Mouse (Mus musculus) thymus, adult 18-20 months (tissue): ENCODE data around the gene Atp13a2.

Experiments
- DNase-seq, 2 experiments: peaks; one replicate each; pipeline ENCODE4 v3.0.0; 2022; ENCODE audit warnings: mixed read lengths in 2 of 2

The Atp13a2 gene

GRCm38 (mm10) chr4:140986711-140987395 lies at the start of gene Atp13a2:
Atp13a2 (plus strand) TSS chr4:140986873.
- DNase-seq, result peak; percentile 80 to 85

DNA sequence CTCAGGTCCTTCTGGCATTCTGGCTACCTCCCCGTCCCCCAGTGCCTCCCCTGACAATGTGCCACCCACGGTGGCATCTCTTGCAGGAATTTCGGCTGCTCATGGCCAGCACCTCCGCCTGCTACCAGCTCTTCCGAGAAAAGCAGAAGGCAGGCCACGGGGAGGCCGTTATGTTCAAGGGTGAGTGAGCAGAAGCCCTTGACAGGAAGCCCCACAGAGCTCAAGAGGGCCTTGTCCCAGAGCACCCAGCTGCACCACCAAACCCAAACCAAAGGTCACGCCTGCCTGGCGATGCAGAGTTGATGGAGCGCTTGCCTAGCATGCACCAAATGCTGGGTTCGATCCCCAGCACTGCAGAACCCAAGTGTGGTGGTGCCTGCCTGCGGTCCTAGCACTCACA lies 42.3 kb upstream of the Atp13a2 start:
- peak; percentile 62 to 76 for DNase-seq

DNA sequence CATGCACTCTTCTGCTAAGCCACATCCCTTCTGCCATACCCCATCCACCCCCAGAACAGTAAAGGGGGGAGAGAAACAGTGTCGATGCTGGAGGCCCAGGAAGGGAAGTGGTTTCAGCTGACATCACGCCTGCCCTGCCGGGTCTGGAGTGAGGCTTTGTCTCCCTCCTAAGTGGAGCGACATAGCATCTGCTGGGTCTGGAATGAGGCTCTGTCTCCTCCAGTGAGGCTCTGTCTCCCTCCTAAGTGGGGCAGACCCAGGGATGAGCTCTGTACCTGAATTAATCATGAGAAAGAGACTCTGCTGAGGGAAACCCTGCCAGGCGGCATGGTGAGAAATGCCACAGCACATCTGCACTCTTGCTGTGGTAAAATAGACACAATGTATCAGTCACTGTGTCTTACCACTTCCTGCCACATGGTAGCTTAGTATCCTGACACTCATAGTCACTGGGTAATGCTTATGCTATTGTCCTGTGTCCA lies 41.7 kb upstream of the Atp13a2 start:
- DNase-seq, result peak; percentile 79 to 90

GRCm38 (mm10) chr4:140945571-140945970 lies 41.1 kb upstream of the Atp13a2 start:
- peak in 1 of 2 experiments; percentile 38 for DNase-seq

- peak in 1 of 2 experiments; percentile 31 for DNase-seq
These were observed 40.6 kb upstream of the Atp13a2 start for GRCm38 (mm10) chr4:140946048-140946447.

- peak in 1 of 2 experiments; percentile 42 for DNase-seq
These were observed 40.0 kb upstream of the Atp13a2 start for GRCm38 (mm10) chr4:140946580-140947205.

DNA sequence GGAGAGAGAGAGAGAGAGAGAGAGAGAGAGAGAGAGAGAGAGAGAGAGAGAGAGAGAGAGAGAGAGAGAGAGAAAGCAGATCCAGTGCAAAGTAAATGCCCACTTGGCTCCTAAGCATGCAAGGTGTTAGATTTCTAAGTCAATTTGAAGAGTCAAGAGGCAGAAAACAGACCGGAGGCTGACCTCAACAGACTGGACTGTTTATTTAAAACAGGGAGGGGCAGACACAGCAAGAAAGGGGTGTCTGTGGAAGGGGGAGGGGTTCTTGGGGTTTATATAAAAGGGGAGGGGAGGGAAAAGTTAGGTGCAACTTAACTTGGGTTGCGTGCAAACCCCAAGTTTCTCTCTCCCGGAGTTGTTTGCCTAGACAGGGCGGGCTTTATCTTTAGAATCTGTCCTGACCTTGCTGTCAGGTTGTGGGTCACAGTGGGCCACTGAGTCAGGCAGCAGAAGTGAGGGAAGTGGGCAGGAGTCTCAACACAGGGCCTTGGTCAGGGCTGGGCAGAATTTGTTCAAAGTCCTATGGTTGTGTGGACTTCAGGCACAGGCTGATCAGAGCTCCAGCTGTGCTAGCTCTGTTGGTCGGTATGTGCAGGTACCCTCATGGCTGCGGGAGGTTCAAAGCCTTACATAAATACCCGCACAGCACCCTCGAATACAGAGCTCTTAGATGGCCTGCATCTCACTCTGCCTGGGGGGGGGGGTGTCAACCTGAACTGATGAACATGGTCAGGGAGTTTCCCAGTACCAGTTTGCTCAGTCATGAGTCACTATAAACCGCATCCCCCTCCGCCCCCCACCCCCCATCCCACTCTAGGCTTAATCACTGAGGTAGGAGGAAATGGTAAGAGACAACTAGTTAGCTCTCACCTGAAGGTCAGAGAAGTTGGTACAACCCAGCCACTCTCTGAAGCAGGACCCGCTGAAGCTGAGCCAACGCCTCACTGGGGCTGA lies 38.9 kb upstream of the Atp13a2 start:
- DNase-seq, result no peak

GRCm38 (mm10) chr4:140948481-140948880 lies 38.2 kb upstream of the Atp13a2 start:
- DNase-seq, result peak in 1 of 2 experiments; percentile 62

DNA sequence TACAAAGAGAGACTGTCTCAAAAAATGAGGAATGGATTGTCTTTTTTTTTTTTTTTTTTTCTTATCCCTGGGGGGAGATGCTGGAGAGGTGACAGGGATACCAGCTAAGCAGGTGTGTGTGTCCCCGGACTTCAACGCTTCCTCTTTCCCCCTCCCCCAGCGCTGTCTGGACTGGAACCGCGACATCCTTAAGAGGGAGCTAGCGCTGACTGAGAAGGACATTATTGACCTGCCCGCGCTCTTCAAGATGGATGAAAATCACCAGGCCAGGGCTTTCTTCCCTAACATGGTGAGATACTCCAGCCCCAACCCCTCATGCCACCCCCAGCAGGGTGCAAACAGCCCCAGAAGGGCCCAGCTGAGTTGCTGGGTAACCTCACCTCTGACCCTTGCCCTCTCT lies 37.6 kb upstream of the Atp13a2 start:
- peak in 1 of 2 experiments; percentile 53 for DNase-seq

DNA sequence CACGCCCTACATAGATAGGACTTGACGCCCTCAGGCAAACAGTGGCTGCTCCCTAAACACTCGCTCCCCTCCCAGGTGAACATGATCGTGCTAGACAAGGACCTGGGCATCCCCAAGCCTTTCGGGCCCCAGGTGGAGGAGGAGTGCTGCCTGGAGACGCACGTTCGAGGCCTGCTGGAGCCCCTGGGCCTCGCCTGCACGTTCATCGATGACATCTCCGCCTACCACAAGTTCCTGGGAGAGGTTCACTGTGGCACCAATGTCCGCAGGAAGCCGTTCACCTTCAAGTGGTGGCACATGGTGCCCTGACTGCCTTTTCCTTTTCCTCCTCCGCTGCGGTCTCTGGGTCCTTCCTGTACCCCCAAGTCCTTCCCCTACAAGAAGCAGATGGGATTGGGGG lies 37.1 kb upstream of the Atp13a2 start:
- no peak for DNase-seq

DNA sequence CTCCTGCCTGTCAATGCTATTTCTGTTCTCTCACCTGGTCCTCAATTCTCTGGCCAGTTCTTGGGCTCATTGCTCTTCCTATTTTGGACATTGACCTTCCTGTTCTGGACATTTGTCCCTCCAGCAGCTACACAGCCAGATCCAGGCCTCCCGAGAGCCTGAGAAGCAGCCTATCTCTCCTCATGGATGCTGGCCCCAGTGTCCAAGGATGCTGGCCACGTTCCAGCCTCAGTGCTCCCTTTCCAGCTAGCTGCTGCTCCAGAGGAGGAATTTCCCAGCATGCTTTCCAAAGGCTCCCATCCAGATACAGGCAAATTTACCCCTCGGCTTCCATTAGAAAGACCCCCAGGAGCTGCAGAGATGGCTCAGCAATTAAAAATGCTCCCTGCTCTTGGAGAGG lies 36.1 kb upstream of the Atp13a2 start:
- no peak for DNase-seq

GRCm38 (mm10) chr4:140951861-140952641 lies 34.6 kb upstream of the Atp13a2 start:
- no peak for DNase-seq

DNA sequence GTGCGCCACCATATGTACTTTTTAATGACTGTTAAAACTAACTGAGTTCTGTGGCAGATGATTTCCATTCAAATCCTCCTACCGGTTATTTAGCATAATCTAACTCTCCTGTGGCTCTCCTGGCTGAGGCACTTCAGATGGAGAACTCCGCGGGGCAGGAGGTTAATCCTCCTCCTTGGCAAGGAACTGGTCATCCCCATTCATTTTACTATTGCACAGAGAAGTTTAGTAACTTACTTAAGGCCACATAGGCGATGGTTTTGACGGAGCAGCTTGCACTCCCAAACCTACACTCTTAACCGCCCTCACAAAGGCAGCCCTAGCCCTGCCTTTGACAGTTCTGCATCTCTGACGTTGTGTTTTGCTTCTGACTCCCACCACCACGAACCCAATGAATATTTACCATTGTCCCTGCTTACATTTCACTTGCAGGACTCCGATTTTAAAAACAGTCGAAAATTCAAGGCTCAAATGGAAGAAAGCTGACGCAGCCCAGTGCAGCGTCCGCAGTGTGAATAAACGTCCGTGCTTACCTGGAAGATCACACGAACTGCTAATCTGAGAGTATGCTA lies 29.5 kb upstream of the Atp13a2 start:
- DNase-seq, result no peak

DNA sequence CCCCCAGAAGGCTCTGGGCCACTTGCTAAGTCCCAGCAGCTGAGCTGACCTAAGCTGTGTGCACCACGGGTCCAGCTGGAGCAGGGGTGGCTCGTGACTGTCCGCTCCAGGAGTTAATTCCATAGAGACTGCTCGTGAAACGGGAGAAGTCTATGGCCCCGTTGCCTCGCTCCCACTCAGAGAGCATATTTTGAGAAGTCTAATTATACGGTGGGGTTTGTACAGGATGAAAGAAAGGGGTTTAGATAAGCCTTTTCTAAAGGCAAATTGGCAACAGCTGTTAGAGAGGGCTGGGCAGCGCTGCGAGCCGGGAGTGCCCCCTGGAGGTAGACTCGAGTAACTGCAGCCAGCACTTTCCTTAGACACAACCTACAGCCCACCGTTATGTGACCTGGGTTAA lies 28.9 kb upstream of the Atp13a2 start:
- peak; percentile 66 to 73 for DNase-seq

DNA sequence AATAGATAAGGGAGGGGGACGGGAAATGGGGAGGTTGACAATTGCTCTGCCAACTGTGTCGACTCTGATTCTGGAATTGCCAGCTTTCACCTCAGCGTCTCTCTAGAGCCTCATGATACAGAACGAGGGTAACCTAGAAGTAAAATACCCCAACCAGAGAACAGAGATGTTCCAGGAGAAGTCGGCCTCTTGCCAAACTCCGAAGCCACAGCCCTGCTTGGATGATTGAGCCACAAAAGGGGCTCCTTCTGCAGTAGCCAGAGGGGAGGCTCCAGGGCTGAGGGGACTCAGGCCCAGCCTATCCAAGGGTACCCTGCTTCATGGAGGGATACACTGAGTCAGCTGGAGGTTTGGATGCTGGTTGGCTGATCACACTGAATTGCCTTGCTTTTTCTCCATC lies 28.4 kb upstream of the Atp13a2 start:
- no peak for DNase-seq

DNA sequence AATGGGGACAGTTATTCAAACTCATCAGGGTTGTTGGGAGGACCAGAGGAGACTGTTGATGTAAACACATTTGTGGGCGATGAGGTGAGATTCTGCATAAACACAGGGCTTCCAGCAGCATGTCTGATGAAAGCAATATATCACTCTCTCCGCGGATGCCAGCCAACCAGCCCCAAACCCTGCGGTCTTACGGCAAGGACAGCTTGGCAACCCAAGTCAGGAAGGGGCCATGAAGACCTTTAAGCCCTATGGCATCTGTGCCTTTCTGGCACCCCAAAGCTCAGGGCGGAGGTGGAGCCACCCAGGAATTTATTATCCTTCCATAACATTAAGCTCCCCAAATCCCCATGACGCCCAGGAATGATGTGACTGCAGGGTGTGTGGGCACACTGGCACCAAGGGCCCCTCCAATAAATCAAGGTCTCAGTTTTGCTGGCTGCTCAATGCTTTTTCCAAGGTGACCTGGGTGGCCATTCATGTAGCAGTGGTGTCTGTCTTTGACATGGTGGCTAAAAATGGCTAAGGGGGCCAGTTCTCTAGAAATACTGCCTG lies 27.5 kb upstream of the Atp13a2 start:
- no peak for DNase-seq

- DNase-seq, result no peak
These were observed 26.8 kb upstream of the Atp13a2 start for GRCm38 (mm10) chr4:140959715-140960479.

GRCm38 (mm10) chr4:140960781-140961466 lies 25.7 kb upstream of the Atp13a2 start, which contains the start of gene Sdhb:
Sdhb (plus strand) TSS chr4:140961203.
- peak; percentile 94 to 96 for DNase-seq

- no peak for DNase-seq
These were observed 25.0 kb upstream of the Atp13a2 start for GRCm38 (mm10) chr4:140961467-140962206.
